Mouse (Mus musculus) T-cell, adult 2 months (primary cell): Measurements from ENCODE around the gene Ptpdc1.

Experiments
- DNase-seq: peaks from one replicate; pipeline ENCODE4 v3.0.0; 2022; ENCODE audit warnings: low spot score

Ptpdc1 gene

GRCm38 (mm10) chr13:48582688-48583379 lies 42.6 kb downstream of the Ptpdc1 start:
- no peak for DNase-seq

- DNase-seq = no peak
These were observed 46.8 kb downstream of the Ptpdc1 start for GRCm38 (mm10) chr13:48578616-48579015.

DNA sequence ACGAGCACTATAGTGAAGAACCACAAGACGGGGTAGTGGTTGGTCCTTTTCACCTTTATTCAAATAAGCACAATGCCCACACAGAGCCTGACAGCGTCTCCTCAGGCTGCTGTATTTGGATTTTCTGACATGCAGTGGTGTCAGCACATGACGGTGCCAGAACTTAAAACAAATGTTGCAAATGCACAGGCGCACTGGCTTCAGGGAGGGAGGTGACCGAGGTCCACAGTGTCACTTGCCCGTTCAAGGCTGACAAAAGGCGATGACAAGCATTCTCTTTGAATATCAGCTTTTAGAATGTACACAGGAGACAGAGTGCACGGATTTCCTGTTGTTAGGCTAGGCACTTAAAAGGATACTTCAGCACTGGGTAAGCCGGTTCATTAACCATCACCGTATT lies 47.6 kb downstream of the Ptpdc1 start:
- no peak for DNase-seq

DNA sequence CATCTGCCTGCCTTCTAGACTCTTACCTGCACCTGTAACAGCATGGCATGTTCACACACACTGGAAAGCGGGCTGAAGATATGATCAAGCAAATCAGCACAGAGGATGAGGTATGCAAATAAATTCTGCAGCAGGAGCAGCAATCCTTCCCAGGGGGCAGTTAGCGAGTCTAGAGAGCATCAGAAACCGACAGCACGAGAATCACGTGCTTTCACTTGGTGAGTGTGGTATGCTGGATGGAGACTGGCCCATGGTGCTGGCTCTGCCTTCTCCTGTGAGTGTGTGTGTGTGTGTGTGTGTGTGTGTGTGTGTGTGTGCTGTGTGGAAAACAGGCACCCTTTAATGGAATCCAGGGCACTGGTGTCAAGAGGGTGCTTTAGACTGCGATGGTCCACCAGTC lies 48.5 kb downstream of the Ptpdc1 start:
- no peak for DNase-seq

DNA sequence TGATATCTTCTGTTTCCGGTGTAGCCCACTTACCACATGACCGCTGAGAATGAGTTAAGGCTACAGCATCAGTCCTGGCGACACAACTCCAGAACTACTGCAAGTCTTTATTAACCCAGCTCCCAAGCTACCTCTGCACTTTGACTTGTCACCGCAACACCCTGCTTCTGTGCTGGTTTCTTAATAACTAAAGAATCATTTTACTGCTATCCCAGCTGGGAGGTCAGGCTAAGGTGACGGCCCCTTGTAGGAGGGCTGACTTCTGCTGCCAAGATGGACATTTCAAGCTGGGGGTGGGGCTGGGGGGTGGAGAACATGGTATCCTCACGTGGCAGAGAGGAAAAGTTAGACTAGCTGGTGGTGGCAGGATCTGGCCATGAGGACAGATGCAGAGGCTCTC lies 50.7 kb downstream of the Ptpdc1 start:
- DNase-seq = no peak

DNA sequence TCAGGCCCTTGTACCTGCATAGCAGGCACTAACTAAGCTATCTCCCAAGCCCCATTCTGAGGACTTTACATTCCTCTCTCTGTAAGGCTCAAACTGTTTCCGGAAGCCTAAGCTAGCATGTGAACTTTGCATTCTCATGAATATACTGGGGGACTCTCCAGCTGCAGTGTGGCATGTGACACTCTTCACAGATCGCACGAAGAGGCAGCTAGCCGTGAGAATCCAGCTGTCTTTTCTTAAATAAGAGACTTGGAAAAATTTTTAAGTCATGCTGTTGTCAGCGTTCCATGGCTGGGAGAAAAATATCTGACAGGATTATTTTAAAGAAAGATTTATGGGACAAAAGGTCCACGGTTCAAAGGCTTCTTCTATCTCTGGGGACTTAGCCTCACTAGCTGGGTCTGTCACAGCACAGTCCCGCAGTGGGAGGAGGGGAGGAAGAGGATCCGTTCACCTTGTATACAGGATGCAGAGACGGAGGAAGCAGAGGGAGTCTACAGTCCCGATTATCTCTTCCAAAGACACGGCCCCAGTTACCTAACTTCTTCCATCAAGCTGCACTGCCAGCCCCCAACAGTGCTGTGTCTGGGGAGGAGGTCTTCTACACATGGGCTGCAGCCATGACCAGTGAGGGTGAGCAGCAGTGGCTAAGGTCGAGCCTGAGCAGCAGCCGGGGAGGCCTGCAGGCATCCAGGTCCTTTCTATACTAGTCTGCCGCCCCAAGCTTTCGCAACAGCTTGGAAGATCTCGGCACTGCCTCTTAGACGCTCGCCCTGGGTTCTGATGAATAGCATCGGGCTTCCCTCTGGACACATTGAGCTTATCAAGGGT lies 51.7 kb downstream of the Ptpdc1 start:
- DNase-seq = no peak

- peak; percentile 67 for DNase-seq
These were observed 53.3 kb downstream of the Ptpdc1 start for GRCm38 (mm10) chr13:48572127-48572526.

DNA sequence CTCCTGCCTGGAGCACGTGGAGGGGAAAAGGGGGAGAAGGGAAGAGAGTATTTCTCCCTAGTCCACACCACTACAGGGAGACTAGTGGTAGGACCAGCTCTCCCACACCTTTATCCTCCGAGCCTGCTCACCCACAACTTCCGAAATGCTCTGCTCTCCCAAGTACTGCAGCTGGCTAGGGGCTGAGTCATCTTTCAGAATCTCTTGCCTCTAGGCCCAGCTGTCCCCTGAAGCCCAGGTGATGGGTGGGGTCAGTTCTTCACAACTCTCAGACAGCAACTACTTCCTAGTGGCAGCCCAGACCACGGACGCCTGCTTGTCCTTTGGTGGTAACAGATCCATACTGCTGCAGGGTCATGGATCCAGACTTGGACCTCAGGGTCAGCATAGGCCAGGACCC lies 54.2 kb downstream of the Ptpdc1 start:
- DNase-seq = no peak

DNA sequence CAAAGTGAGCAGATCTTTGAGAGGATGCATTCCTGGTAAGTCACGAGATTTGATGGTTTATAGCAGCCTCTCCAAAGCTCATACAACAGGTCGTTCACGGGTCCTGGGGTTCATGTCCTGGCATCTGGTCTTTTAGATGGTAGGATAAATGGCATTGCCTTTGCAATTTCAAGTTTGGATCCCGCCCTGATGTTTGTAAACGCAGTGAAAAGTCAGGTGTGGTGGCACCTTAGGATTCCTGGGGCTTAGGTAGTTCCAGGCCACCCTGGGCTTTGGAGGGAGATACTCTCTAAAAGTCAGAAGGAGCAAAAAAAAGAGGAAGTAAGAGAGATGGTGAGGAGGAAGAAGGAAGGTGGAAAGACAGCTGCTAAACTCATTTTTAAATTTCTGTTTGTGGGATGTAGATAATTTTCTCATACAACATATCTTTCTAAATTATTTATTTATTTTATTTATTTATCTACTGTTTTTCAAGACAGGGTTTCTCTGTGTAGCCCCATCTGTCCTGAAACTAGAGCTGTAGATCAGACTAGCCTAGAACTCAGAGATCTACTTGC lies 55.8 kb downstream of the Ptpdc1 start:
- DNase-seq = no peak

- DNase-seq = no peak
These were observed 57.8 kb downstream of the Ptpdc1 start for GRCm38 (mm10) chr13:48567646-48568045.

DNA sequence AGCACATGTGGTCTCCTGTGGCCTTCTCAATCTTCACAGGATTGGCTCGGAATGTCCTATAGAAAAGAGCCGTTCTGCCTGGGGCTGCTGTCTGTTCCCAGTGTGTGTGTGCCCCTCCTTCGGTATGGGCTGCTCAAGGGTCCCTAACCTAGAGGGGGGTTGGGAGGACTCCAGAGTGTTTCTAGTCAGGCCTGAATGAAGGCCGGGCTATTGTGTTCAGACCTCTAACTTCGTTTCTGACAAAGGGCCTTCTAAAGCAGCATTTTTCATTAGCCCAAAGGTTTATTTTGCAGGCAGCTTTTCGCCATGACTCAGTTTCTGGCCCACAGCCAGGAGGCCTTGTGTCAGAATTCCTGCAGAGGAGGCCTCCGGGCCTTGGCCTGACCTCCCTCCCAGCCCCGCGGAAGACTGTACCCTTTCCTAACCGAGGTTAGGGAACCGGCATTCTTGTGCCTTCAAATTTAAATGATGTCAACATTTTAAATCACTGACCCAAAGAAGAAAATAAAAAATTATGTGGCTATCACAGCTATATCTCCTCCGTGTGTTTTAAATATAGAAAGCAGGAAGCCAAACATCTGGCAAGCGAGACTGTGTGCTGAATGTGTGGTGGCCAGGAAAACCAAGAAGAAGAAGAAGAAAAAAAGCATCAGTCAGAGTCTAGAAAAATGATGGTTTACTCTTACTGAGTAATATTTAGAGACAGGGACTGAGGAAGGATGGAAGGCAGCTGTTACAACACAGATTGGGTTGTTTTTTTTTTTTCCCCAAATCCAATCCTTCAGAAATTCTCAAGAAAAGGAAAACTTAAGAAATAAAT lies 59.1 kb downstream of the Ptpdc1 start:
- DNase-seq = no peak

GRCm38 (mm10) chr13:48564881-48565600 lies 60.4 kb downstream of the Ptpdc1 start:
- DNase-seq = no peak

DNA sequence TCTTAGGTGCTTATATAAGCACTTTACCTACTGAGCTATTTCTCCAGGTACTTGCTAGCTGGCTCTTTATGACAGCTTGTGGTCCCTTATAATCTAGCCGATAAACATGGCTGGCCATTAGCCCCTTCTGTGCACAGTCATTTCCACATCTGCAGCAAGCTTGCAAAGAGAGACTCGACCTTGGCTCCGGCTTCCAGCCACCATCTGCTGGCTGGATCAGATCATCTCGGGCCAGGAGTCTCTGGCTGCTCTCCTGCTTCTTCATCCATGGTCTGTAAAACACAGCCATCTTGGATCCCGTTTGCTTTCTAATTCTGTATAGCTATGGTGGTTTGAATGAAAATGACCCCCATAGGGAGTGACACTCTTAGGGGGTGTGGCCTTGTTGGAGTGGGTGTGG lies 63.1 kb downstream of the Ptpdc1 start:
- DNase-seq = no peak

- DNase-seq = no peak
These were observed 64.0 kb downstream of the Ptpdc1 start for GRCm38 (mm10) chr13:48561481-48561880.

- no peak for DNase-seq
These were observed 69.5 kb downstream of the Ptpdc1 start for GRCm38 (mm10) chr13:48555976-48556375.

DNA sequence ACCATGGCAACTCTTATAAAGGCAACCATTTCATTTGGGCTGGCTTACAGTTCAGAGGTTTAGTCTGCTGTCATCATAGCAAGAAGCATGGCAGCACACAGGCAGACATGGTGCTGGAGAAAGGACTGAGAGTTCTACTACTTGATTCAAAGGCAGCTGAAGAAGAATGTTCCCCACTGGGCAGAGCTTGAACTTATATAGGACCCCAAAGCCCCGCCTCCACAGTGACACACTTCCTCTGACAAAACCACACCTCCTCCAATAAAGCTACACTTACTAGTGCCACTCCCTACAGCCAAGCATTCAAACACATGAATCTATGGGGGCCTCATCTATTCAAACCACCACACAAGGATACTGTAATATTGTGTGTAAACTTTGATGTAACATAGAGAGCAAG lies 70.9 kb downstream of the Ptpdc1 start:
- no peak for DNase-seq

DNA sequence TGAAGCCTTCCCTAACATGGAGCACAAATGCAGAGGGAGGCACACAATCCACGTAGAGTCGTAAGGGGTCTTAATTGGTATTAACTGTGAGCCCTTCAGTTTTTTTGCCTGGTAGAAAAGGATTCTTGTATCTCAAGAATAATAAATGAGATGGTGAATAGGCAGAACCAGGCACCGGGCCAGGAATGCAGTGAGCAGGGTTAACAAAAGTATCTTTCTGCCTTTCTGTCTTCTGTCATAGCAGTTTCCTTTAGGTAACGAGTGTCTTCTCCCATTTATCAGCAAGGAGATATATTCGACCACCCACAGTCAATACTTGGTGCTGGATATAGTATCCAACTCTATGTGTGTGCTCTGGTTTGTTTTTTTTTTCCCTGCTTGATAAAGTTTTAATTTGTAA lies 72.0 kb downstream of the Ptpdc1 start:
- no peak for DNase-seq

DNA sequence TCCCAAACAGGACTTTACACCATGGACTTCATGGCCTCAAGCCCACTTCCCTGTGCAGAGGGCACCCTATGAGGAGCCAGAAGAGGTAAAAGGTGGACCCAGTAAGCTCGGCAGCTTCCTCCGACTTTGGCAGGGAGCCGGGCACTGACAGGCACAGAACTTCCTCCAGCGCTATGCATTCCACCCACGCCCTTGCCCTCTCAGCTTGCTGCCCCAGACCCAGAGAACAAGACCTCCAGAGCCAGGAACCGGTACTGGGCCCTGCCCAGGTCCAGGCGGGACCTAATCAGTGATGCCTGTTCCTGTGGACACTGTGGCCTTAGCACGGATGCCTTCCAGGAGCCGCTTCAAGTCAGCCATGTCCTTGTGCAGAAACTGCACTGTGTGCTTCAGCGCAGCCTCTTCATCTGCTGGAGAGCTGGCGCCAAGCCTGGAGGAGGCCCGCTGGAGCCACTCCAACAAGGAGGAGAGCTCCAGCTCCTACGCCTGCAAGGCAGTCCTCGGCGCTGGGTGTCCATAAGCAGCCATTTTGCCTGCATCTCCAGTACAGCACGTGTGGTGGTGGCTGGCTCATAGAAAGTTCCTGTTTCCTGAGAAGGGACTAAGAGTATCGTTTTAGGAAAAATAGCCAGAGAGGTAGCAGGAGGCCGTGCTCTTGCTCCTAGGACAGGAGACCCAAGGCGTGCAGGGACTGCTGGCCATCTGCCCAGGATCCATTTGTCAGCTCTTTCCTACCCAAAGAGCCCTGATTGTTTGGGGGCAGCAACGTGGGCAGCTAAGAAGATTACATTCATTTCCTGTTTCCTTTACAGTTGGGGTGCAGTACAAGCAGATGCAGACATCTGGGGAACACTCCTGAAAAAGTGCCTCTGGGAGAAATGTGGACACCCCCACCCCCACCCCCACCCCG lies 73.0 kb downstream of the Ptpdc1 start:
- no peak for DNase-seq

GRCm38 (mm10) chr13:48548296-48548695 lies 77.2 kb downstream of the Ptpdc1 start:
- no peak for DNase-seq

GRCm38 (mm10) chr13:48547623-48548022 lies 77.8 kb downstream of the Ptpdc1 start:
- no peak for DNase-seq
